Mouse (Mus musculus): ENCODE measurements around the gene Elp5. TPM values are rescaled to one million over a fixed set of nuclear protein-coding genes. Genes with fewer than 3 reads are reported as not detected.

The Elp5 gene
- polyA plus RNA-seq, 1 experiment = 77.6 TPM

DNA sequence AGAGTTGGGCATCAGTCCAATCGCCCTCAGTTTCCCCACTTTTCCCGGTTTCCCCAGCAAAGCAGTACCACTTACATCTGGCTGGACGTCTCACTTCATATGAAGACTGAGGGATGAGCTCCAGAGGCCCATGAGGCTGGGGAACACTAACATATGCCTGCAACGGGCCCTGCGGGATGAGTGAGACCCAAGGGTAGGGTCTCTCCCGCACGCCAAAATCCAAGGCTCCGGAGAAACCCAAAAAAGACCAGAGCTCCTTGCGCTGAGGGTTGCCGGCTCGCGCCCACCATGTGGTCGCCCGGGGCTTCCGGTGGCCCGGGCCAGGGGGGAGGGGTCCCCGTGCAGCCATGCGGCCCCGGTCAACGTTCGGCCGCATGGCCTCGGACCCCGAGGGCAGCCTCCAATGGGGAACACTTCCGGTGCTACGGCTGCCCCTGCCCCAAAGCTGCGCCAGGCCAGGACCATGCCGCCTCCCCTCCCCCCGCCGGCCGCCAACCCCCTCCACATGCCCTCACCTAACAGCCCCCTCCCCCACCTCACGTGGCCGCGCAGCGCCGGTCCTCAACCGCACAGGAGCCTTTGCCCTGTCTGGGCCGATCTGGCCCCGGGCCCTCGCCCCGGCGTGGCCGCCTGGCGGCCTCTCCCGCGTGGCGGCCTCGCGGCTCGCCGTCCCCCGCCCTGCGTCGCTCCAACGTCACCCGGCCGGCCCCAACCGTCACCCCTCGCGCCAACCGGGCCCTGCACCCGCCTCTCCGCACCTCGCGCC lies 61.9 kb downstream of the Elp5 start:
- Histone ChIP-seq H3K9me3 (replicated peaks; ENCODE audit: control insufficient read depth, insufficient read depth, low read length, poor library complexity, severe bottlenecking) (no peaks in the 10 kb centered on the region), H3K27ac (ENCODE audit: insufficient read depth, low read length) (peak overlapping the region; percentile 93), H3K4me3 (ENCODE audit: low read depth, low read length) (peak overlapping the region; percentile 85), H3K9ac (ENCODE audit: low read depth, poor library complexity, severe bottlenecking) (peak overlapping the region; percentile 99), H3K36me3 (ENCODE audit: control insufficient read depth, insufficient read depth, low read length, poor library complexity, severe bottlenecking) (peaks cover 39% of the 10 kb centered on the region), H3K27me3 (ENCODE audit: control insufficient read depth, insufficient read depth, low read length, poor library complexity, severe bottlenecking) (no peaks in the 10 kb centered on the region), H3K4me1 (ENCODE audit: control insufficient read depth, insufficient read depth, low read length) (peaks cover 2% of the 10 kb centered on the region)
- TF ChIP-seq POLR2A (IDR thresholded peaks at IDR 0.05; ENCODE audit: insufficient read depth, low read length) (no peak), EP300 (IDR thresholded peaks at IDR 0.05; ENCODE audit: insufficient read depth, low read depth, low read length) (no peak), CTCF (IDR thresholded peaks at IDR 0.05; ENCODE audit: low read depth, low read length) (no peak)

- H3K36me3 ChIP-seq (ENCODE audit: control insufficient read depth, insufficient read depth, low read length, poor library complexity, severe bottlenecking) = peaks cover 39% of the 10 kb centered on the region
Measured at GRCm38 (mm10) chr11:69919661-69920265, 62.6 kb downstream of the Elp5 start.

GRCm38 (mm10) chr11:69919053-69919452 lies 63.3 kb downstream of the Elp5 start:
- TF ChIP-seq CTCF (IDR thresholded peaks at IDR 0.05; ENCODE audit: low read depth, low read length) = no peak
- TF ChIP-seq POLR2A (IDR thresholded peaks at IDR 0.05; ENCODE audit: insufficient read depth, low read length) = no peak
- no peak for TF ChIP-seq EP300 (IDR thresholded peaks at IDR 0.05; ENCODE audit: insufficient read depth, low read depth, low read length)

More at GRCm38 (mm10) chr11:69919661-69920265, 62.6 kb downstream of the Elp5 start:
- Histone ChIP-seq H3K27me3 (ENCODE audit: control insufficient read depth, insufficient read depth, low read length, poor library complexity, severe bottlenecking) (no peaks in the 10 kb centered on the region), H3K4me3 (ENCODE audit: low read depth, low read length) (peak overlapping the region; percentile 85), H3K4me1 (ENCODE audit: control insufficient read depth, insufficient read depth, low read length) (peaks cover 2% of the 10 kb centered on the region), H3K27ac (ENCODE audit: insufficient read depth, low read length) (peak overlapping the region; percentile 93), H3K9me3 (replicated peaks; ENCODE audit: control insufficient read depth, insufficient read depth, low read length, poor library complexity, severe bottlenecking) (no peaks in the 10 kb centered on the region), H3K9ac (ENCODE audit: low read depth, poor library complexity, severe bottlenecking) (peak overlapping the region; percentile 99)
- TF ChIP-seq EP300 (IDR thresholded peaks at IDR 0.05; ENCODE audit: insufficient read depth, low read depth, low read length) (no peak), POLR2A (IDR thresholded peaks at IDR 0.05; ENCODE audit: insufficient read depth, low read length) (no peak), CTCF (IDR thresholded peaks at IDR 0.05; ENCODE audit: low read depth, low read length) (no peak)

More at GRCm38 (mm10) chr11:69919053-69919452, 63.3 kb downstream of the Elp5 start:
- no peak overlapping the region for H3K27ac ChIP-seq (ENCODE audit: insufficient read depth, low read length)
- peak overlapping the region; percentile 99 for H3K9ac ChIP-seq (ENCODE audit: low read depth, poor library complexity, severe bottlenecking)
- H3K27me3 ChIP-seq (ENCODE audit: control insufficient read depth, insufficient read depth, low read length, poor library complexity, severe bottlenecking) = no peaks in the 10 kb centered on the region
- peak overlapping the region; percentile 16; the same call in 1 of the 2 replicates for H3K4me3 ChIP-seq (ENCODE audit: low read depth, low read length)
- peaks cover 39% of the 10 kb centered on the region for H3K36me3 ChIP-seq (ENCODE audit: control insufficient read depth, insufficient read depth, low read length, poor library complexity, severe bottlenecking)
- peaks cover 2% of the 10 kb centered on the region for H3K4me1 ChIP-seq (ENCODE audit: control insufficient read depth, insufficient read depth, low read length)
- H3K9me3 ChIP-seq (replicated peaks; ENCODE audit: control insufficient read depth, insufficient read depth, low read length, poor library complexity, severe bottlenecking) = no peaks in the 10 kb centered on the region

Other genes with a start within 250 kb of the Elp5 start
- gene Polr2a, start 223.9 kb downstream of the Elp5 start, polyA plus RNA-seq (2011; ENCODE audit: insufficient read depth, insufficient read length, low read depth, missing spikeins) = 102 and 103 TPM in 2 replicates
- not detected in 2 replicates for gene Slc35g3, start 220.5 kb downstream of the Elp5 start, polyA plus RNA-seq (2011; ENCODE audit: insufficient read depth, insufficient read length, low read depth, missing spikeins)
- 3.6 and 4.8 TPM in 2 replicates for gene Zbtb4, start 216.6 kb downstream of the Elp5 start, polyA plus RNA-seq (2011; ENCODE audit: insufficient read depth, insufficient read length, low read depth, missing spikeins)
- gene Chrnb1, start 186.6 kb downstream of the Elp5 start, polyA plus RNA-seq (2011; ENCODE audit: insufficient read depth, insufficient read length, low read depth, missing spikeins) = 10.1 and 12.1 TPM in 2 replicates
- gene Fgf11, start 180.7 kb downstream of the Elp5 start, polyA plus RNA-seq (2011; ENCODE audit: insufficient read depth, insufficient read length, low read depth, missing spikeins) = 1.8 and 2.5 TPM in 2 replicates
- gene Tmem102, start 176.9 kb downstream of the Elp5 start, polyA plus RNA-seq (2011; ENCODE audit: insufficient read depth, insufficient read length, low read depth, missing spikeins) = 10.1 and 11.6 TPM in 2 replicates
- gene Gm39566, start 167.2 kb downstream of the Elp5 start, polyA plus RNA-seq (2011; ENCODE audit: insufficient read depth, insufficient read length, low read depth, missing spikeins) = not detected in 2 replicates
- gene Spem2, start 164.1 kb downstream of the Elp5 start, polyA plus RNA-seq (2011; ENCODE audit: insufficient read depth, insufficient read length, low read depth, missing spikeins) = not detected in 2 replicates
- gene Spem1, start 160.3 kb downstream of the Elp5 start, polyA plus RNA-seq (2011; ENCODE audit: insufficient read depth, insufficient read length, low read depth, missing spikeins) = not detected in 2 replicates
- gene Nlgn2, start 144.7 kb downstream of the Elp5 start, polyA plus RNA-seq (2011; ENCODE audit: insufficient read depth, insufficient read length, low read depth, missing spikeins) = 19.6 and 25.4 TPM in 2 replicates
- 97.1 and 103 TPM in 2 replicates for gene Tmem256, start 144.0 kb downstream of the Elp5 start, polyA plus RNA-seq (2011; ENCODE audit: insufficient read depth, insufficient read length, low read depth, missing spikeins)
- gene Plscr3, start 136.1 kb downstream of the Elp5 start, polyA plus RNA-seq (2011; ENCODE audit: insufficient read depth, insufficient read length, low read depth, missing spikeins) = 27.2 and 31.2 TPM in 2 replicates
- gene Tnk1, start 123.8 kb downstream of the Elp5 start, polyA plus RNA-seq (2011; ENCODE audit: insufficient read depth, insufficient read length, low read depth, missing spikeins) = 15.6 and 19.6 TPM in 2 replicates
- not detected in 2 replicates for gene Tmem95, start 104.5 kb downstream of the Elp5 start, polyA plus RNA-seq (2011; ENCODE audit: insufficient read depth, insufficient read length, low read depth, missing spikeins)
- gene Kctd11, start 101.1 kb downstream of the Elp5 start, polyA plus RNA-seq (2011; ENCODE audit: insufficient read depth, insufficient read length, low read depth, missing spikeins) = 5.2 and 6.3 TPM in 2 replicates
- gene Acap1, start 87.0 kb downstream of the Elp5 start, polyA plus RNA-seq (2011; ENCODE audit: insufficient read depth, insufficient read length, low read depth, missing spikeins) = 1.5 and 2.3 TPM in 2 replicates
- gene 2810408A11Rik, start 81.5 kb downstream of the Elp5 start, polyA plus RNA-seq (2011; ENCODE audit: insufficient read depth, insufficient read length, low read depth, missing spikeins) = 11.6 and 13.1 TPM in 2 replicates
- gene Neurl4, start 81.4 kb downstream of the Elp5 start, polyA plus RNA-seq (2011; ENCODE audit: insufficient read depth, insufficient read length, low read depth, missing spikeins) = 27.9 and 32.4 TPM in 2 replicates
- gene Gps2, start 68.6 kb downstream of the Elp5 start, polyA plus RNA-seq (2011; ENCODE audit: insufficient read depth, insufficient read length, low read depth, missing spikeins) = 23.9 and 24.4 TPM in 2 replicates
- 1,015 and 1,063 TPM in 2 replicates for gene Eif5a, start 60.6 kb downstream of the Elp5 start, polyA plus RNA-seq (2011; ENCODE audit: insufficient read depth, insufficient read length, low read depth, missing spikeins)
- gene Ybx2, start 46.7 kb downstream of the Elp5 start, polyA plus RNA-seq (2011; ENCODE audit: insufficient read depth, insufficient read length, low read depth, missing spikeins) = 55.2 and 57.2 TPM in 2 replicates
- 2.7 and 3.2 TPM in 2 replicates for gene Slc2a4, start 34.3 kb downstream of the Elp5 start, polyA plus RNA-seq (2011; ENCODE audit: insufficient read depth, insufficient read length, low read depth, missing spikeins)
- 106 and 144 TPM in 2 replicates for gene Cldn7, start 17.7 kb downstream of the Elp5 start, polyA plus RNA-seq (2011; ENCODE audit: insufficient read depth, insufficient read length, low read depth, missing spikeins)
- 61.9 and 63.4 TPM in 2 replicates for gene Ctdnep1, start 1.4 kb downstream of the Elp5 start, polyA plus RNA-seq (2011; ENCODE audit: insufficient read depth, insufficient read length, low read depth, missing spikeins)
- 141 and 144 TPM in 2 replicates for gene Gabarap, start 8.6 kb upstream of the Elp5 start, polyA plus RNA-seq (2011; ENCODE audit: insufficient read depth, insufficient read length, low read depth, missing spikeins)
- gene Phf23, start 13.3 kb upstream of the Elp5 start, polyA plus RNA-seq (2011; ENCODE audit: insufficient read depth, insufficient read length, low read depth, missing spikeins) = 75.6 and 83.0 TPM in 2 replicates
- 60.1 and 63.3 TPM in 2 replicates for gene Dvl2, start 18.1 kb upstream of the Elp5 start, polyA plus RNA-seq (2011; ENCODE audit: insufficient read depth, insufficient read length, low read depth, missing spikeins)
- 17.1 and 19.8 TPM in 2 replicates for gene Acadvl, start 32.9 kb upstream of the Elp5 start, polyA plus RNA-seq (2011; ENCODE audit: insufficient read depth, insufficient read length, low read depth, missing spikeins)
- gene Dlg4, start 34.4 kb upstream of the Elp5 start, polyA plus RNA-seq (2011; ENCODE audit: insufficient read depth, insufficient read length, low read depth, missing spikeins) = 17.1 and 25.7 TPM in 2 replicates
- gene Asgr1, start 71.6 kb upstream of the Elp5 start, polyA plus RNA-seq (2011; ENCODE audit: insufficient read depth, insufficient read length, low read depth, missing spikeins) = not detected in 2 replicates
- not detected in 2 replicates for gene Asgr2, start 110.1 kb upstream of the Elp5 start, polyA plus RNA-seq (2011; ENCODE audit: insufficient read depth, insufficient read length, low read depth, missing spikeins)
- gene Mgl2, start 147.8 kb upstream of the Elp5 start, polyA plus RNA-seq (2011; ENCODE audit: insufficient read depth, insufficient read length, low read depth, missing spikeins) = 0.37 and 0.43 TPM in 2 replicates
- not detected in 2 replicates for gene Clec10a, start 173.7 kb upstream of the Elp5 start, polyA plus RNA-seq (2011; ENCODE audit: insufficient read depth, insufficient read length, low read depth, missing spikeins)
- 2.0 and 3.5 TPM in 2 replicates for gene Slc16a11, start 230.2 kb upstream of the Elp5 start, polyA plus RNA-seq (2011; ENCODE audit: insufficient read depth, insufficient read length, low read depth, missing spikeins)
- 8.9 and 11.2 TPM in 2 replicates for gene Slc16a13, start 238.5 kb upstream of the Elp5 start, polyA plus RNA-seq (2011; ENCODE audit: insufficient read depth, insufficient read length, low read depth, missing spikeins)
- 4.1 TPM in 2 replicates for gene Bcl6b, start 247.3 kb upstream of the Elp5 start, polyA plus RNA-seq (2011; ENCODE audit: insufficient read depth, insufficient read length, low read depth, missing spikeins)

Measured in ES-Bruce4 (cell line).